Mouse (Mus musculus): ENCODE measurements around the gene Txnip.
"Not testable (repeated sequence)": the region's sequence is repeated elsewhere in the genome, so short reads cannot be mapped to it uniquely, and the experiment has no call there.

The Txnip gene

GRCm38 (mm10) chr3:96557694-96558093 lies at the start of gene Txnip:
TSS of gene Txnip (plus strand) at chr3:96557957.
- peak; percentile 100 for DNase-seq (ENCODE audit: low read depth, low spot score)

DNA sequence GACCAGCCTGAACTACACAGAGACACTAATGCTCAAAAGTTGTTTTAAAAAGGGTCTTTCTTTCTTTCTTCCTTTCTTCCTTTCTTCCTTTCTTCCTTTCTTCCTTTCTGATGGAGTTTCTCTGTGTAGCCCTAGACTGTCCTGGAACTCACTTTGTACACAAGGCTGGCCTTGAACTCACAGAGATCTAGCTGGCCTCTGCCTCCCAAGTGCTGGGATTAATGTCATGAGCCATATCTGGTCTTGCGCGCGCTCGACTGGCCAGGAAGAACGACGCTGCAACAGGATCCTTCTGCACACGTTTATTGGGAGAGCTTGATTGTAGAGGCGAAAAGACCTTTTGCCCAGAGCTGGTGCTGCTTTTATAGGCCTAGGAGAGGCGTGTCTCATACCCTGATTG lies 49.8 kb upstream of the Txnip start:
- DNase-seq (ENCODE audit: low read depth, low spot score): not testable (repeated sequence)

- no peak for DNase-seq (ENCODE audit: low read depth, low spot score)
These were observed 37.6 kb upstream of the Txnip start for GRCm38 (mm10) chr3:96520171-96520570.

GRCm38 (mm10) chr3:96522149-96522548 lies 35.6 kb upstream of the Txnip start:
- DNase-seq (ENCODE audit: low read depth, low spot score): no peak

DNA sequence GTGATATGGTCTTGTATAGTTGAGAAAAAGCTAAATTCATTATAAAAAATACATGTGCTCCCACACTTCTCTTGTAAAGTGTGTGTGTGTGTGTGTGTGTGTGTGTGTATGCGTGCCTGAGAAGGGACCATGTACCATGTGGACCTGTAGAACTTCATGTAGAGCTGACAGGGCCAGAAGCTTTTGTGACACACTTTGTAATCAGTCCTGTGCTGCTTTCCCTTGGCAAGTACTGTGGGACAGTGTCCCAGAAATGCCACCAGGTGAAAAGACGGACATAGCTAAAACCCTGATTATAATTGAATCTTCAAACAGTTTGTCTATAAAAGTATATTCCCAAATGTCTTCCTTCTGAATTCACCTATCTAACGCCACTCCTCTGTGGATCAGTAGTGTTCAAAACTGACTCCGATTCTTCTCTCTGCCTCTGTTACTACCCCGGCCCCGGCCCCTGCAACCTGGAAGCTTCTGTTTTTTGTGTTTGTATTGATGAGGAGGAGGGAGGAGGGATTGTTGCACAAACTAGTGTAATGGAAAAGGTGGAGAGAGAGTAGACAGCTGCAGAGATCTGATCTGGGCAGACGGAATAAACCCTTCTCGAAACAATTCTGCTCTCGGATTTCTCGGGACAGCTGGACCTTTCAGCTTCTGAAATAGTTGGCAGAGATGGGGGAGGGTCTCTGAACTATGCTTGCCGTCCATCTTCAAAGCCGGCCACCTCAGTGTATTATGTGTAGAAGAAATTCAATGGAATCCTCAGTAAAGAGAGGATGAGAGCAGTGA lies 33.5 kb upstream of the Txnip start:
- DNase-seq (ENCODE audit: low read depth, low spot score): no peak

GRCm38 (mm10) chr3:96524914-96525313 lies 32.8 kb upstream of the Txnip start, which contains the start of gene Hfe2:
TSS of gene Hfe2 (plus strand) at chr3:96525172.
- peak; percentile 83 for DNase-seq (ENCODE audit: low read depth, low spot score)

GRCm38 (mm10) chr3:96526013-96526762 lies 31.6 kb upstream of the Txnip start:
- DNase-seq (ENCODE audit: low read depth, low spot score): peak; percentile 58

GRCm38 (mm10) chr3:96526864-96527542 lies 30.8 kb upstream of the Txnip start:
- no peak for DNase-seq (ENCODE audit: low read depth, low spot score)

- no peak for DNase-seq (ENCODE audit: low read depth, low spot score)
These were observed 29.3 kb upstream of the Txnip start for GRCm38 (mm10) chr3:96528506-96528905.

- no peak for DNase-seq (ENCODE audit: low read depth, low spot score)
These were observed 25.7 kb upstream of the Txnip start for GRCm38 (mm10) chr3:96532050-96532449.

DNA sequence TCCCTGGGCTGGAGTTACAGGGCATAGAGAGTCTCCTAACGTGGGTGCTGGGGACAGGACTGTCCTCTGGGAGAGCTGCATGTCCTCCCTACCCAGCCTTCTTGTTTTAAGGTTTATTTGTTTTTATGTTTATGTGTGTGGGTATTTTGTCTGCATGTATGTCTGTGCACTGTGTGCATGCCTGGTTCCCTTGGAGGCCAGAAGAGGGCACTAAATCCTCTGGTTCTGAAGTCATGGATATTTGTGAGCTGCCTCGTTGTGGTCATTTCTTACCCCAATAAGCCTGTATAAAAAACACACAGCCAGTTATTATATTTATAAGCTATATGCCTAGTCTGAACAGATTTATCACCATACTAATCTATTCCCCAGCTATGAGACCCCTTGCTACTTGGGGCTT lies 23.5 kb upstream of the Txnip start:
- no peak for DNase-seq (ENCODE audit: low read depth, low spot score)

- no peak for DNase-seq (ENCODE audit: low read depth, low spot score)
These were observed 18.4 kb upstream of the Txnip start for GRCm38 (mm10) chr3:96539316-96539715.

DNA sequence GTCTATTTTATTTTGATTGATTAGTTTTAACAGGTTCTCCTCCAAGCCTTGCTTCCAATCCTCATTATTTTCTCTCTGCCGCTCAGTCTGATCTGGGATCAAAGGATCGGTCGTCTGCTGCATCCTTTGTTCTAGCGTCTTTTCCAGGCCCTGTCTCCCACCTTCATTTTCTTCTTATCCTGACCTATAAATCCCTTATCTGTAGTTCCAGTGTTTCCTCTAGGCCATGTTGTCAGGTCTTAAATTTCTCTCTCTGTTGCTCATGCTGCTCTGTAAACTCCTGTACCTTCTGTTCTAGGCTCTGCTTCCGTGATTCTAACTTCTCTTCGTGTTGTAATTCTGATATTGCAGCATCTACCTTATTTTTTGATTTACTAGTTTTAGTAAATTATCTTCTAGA lies 17.0 kb upstream of the Txnip start:
- no peak for DNase-seq (ENCODE audit: low read depth, low spot score)

GRCm38 (mm10) chr3:96541328-96542078 lies 16.3 kb upstream of the Txnip start:
- no peak for DNase-seq (ENCODE audit: low read depth, low spot score)

GRCm38 (mm10) chr3:96542554-96542953 lies 15.2 kb upstream of the Txnip start:
- DNase-seq (ENCODE audit: low read depth, low spot score): no peak

GRCm38 (mm10) chr3:96543345-96543744 lies 14.4 kb upstream of the Txnip start:
- DNase-seq (ENCODE audit: low read depth, low spot score): no peak

GRCm38 (mm10) chr3:96545565-96545964 lies 12.2 kb upstream of the Txnip start:
- DNase-seq (ENCODE audit: low read depth, low spot score): no peak

DNA sequence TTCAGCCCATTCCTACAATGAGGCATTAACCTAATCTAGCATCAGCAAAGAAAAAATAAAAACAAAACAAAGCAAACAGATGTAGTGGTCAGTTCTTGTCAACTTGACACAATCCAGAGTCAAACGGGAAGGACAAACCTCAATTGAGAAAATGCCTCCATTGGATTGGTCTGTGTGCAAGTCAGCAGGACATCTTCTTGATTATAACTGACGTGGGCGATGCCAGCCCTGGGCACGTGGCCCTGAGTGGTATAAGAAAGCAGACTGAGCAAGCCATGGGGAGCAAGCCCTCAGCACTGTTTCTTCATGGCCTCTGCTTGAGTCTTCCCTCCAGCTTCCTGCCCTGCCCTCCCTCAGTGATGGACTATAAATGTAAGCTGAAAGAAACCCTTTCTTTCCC lies 10.9 kb upstream of the Txnip start:
- no peak for DNase-seq (ENCODE audit: low read depth, low spot score)

- no peak for DNase-seq (ENCODE audit: low read depth, low spot score)
These were observed 10.3 kb upstream of the Txnip start for GRCm38 (mm10) chr3:96547389-96547960.

DNA sequence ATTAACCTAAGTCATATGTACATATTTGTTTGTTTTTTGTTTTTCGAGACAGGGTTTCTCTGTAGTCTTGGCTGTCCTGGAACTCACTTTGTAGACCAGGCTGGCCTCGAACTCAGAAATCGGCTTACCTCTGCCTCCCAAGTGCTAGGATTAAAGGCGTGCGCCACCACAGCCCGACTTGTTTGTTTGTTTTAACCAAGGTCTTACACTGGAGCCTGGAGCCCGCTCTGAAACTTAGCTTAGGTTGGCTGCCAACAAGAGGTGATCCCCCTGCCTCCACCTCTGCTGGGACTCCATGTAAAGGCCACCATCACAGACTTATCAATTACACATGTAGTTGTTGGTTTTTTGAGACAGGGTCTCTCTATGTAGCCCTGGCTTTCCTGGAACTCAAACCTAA lies 8.9 kb upstream of the Txnip start:
- no peak for DNase-seq (ENCODE audit: low read depth, low spot score)

DNA sequence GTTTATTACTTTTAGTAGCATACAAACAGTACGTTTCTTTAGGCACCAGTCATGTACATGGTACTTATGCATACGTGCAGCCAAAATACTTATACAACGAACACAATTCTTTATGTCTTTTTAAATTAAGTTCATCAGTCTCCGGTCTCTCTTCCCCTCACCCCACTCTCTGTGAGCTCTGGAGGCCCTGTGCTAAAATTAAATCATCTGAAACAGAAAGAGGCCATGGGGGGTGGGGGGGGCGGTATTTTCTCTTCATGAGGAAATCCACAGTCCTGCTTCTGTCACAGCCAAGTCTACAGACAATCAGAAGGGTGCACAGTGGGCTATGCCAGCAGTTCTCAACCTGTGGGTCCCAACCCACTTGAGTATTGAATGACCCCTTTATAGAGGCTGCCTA lies 8.4 kb upstream of the Txnip start:
- no peak for DNase-seq (ENCODE audit: low read depth, low spot score)
